Mouse (Mus musculus): Measurements from ENCODE around the gene Tnfaip2.

- peak; percentile 95 for TF ChIP-seq CTCF (IDR thresholded peaks at IDR 0.05; ENCODE audit: low read depth)
- TF ChIP-seq EP300 (IDR thresholded peaks at IDR 0.05; ENCODE audit: low read depth): no peak
These were observed 16.3 kb upstream of the Tnfaip2 start for GRCm38 (mm10) chr12:111425789-111426460.
